Mouse (Mus musculus) spleen, postnatal 36 days (tissue): ENCODE data around the gene Nectin1.

Source experiments
- DNase-seq, 2 experiments: peaks; one replicate each; pipeline ENCODE4 v3.0.0; 2022; ENCODE audit warnings: low spot score in 2 of 2, mixed read lengths in 1 of 2

Gene Nectin1

GRCm38 (mm10) chr9:43807565-43807964 is 63.8 kb downstream of the Nectin1 start:
- no peak for DNase-seq

- no peak for DNase-seq
Measured at GRCm38 (mm10) chr9:43808099-43808498, 64.3 kb downstream of the Nectin1 start.

GRCm38 (mm10) chr9:43808546-43808945 is 64.8 kb downstream of the Nectin1 start:
- DNase-seq = no peak

- no peak for DNase-seq
Measured at GRCm38 (mm10) chr9:43813156-43813555, 69.4 kb downstream of the Nectin1 start.

GRCm38 (mm10) chr9:43822206-43822605 is 78.4 kb downstream of the Nectin1 start:
- no peak for DNase-seq

GRCm38 (mm10) chr9:43825178-43825577 is 81.4 kb downstream of the Nectin1 start:
- DNase-seq = no peak

- DNase-seq = no peak
Measured at GRCm38 (mm10) chr9:43826558-43827253, 82.9 kb downstream of the Nectin1 start.

- peak; percentile 6 to 8 for DNase-seq
Measured at GRCm38 (mm10) chr9:43827593-43827992, 83.8 kb downstream of the Nectin1 start.

- no peak for DNase-seq
Measured at GRCm38 (mm10) chr9:43828960-43829359, 85.2 kb downstream of the Nectin1 start.

- DNase-seq = no peak
Measured at GRCm38 (mm10) chr9:43833232-43833631, 89.4 kb downstream of the Nectin1 start.

GRCm38 (mm10) chr9:43834283-43834682 is 90.5 kb downstream of the Nectin1 start:
- no peak for DNase-seq

- DNase-seq = no peak
Measured at GRCm38 (mm10) chr9:43838561-43838960, 94.8 kb downstream of the Nectin1 start.

GRCm38 (mm10) chr9:43842921-43843577 is 99.3 kb downstream of the Nectin1 start:
- DNase-seq = no peak

GRCm38 (mm10) chr9:43843711-43844127 is 99.9 kb downstream of the Nectin1 start:
- no peak for DNase-seq

GRCm38 (mm10) chr9:43845660-43846455 is 102.1 kb downstream of the Nectin1 start:
- DNase-seq = no peak

GRCm38 (mm10) chr9:43847861-43848260 is 104.1 kb downstream of the Nectin1 start:
- no peak for DNase-seq

- no peak for DNase-seq
Measured at GRCm38 (mm10) chr9:43850281-43850680, 106.5 kb downstream of the Nectin1 start.

- no peak for DNase-seq
Measured at GRCm38 (mm10) chr9:43851154-43851553, 107.4 kb downstream of the Nectin1 start.

- no peak for DNase-seq
Measured at GRCm38 (mm10) chr9:43855887-43856286, 112.1 kb downstream of the Nectin1 start.
